Mouse (Mus musculus): ENCODE results near the gene Mdm1.
"Not testable (repeated sequence)": the region's sequence is repeated elsewhere in the genome, so short reads cannot be mapped to it uniquely, and the experiment has no call there.

The Mdm1 gene

GRCm38 (mm10) chr10:118215719-118216393 lies 74.2 kb downstream of the Mdm1 start:
- not testable (repeated sequence) for DNase-seq (ENCODE audit: low spot score in 2 of 2)
